Mouse (Mus musculus) forebrain, postnatal 0 days (tissue): ENCODE measurements around the gene C1s2. TPM values are rescaled to one million over a fixed set of nuclear protein-coding genes. Genes with fewer than 3 reads are reported as not detected.

Experiments
- ATAC-seq: fragments of 200-750 bp; cut with Nextera tagmentation; 2 replicates; pipeline ENCODE4 v1.8.0; 2017; ENCODE audit warnings: mild to moderate bottlenecking, moderate library complexity
- DNase-seq: peaks from one replicate; pipeline ENCODE4 v3.0.0-alpha.2; 2015
- H3K27ac ChIP-seq: fragments of 300-500 bp; sonication (generic); 2 replicates; pipeline ENCODE4 v1.5.1; 2014; ENCODE audit warnings: low read depth, mild to moderate bottlenecking, antibody characterized with exemption, low read length, moderate library complexity, mixed read lengths
- H3K27me3 ChIP-seq: fragments of 300-500 bp; sonication (generic); 2 replicates; pipeline ENCODE4 v1.6.1; 2014; ENCODE audit warnings: mild to moderate bottlenecking, low read length, mixed read lengths; ENCODE audit not compliant: insufficient read depth
- H3K36me3 ChIP-seq: fragments of 300-500 bp; sonication (generic); 2 replicates; pipeline ENCODE4 v1.6.1; 2014; ENCODE audit warnings: mild to moderate bottlenecking, moderate library complexity; ENCODE audit not compliant: insufficient read depth
- H3K4me1 ChIP-seq: fragments of 300-500 bp; sonication (generic); 2 replicates; pipeline ENCODE4 v1.6.1; 2014; ENCODE audit warnings: antibody characterized with exemption; ENCODE audit not compliant: insufficient read depth
- H3K4me2 ChIP-seq: fragments of 300-500 bp; sonication (generic); 2 replicates; pipeline ENCODE4 v1.6.1; 2014; ENCODE audit warnings: low read depth, mild to moderate bottlenecking, moderate library complexity
- H3K4me3 ChIP-seq: fragments of 300-500 bp; sonication (generic); 2 replicates; pipeline ENCODE4 v1.5.1; 2014; ENCODE audit warnings: low read depth, low read length, mixed read lengths
- H3K9ac ChIP-seq: fragments of 300-500 bp; sonication (generic); 2 replicates; pipeline ENCODE4 v1.6.1; 2014; ENCODE audit warnings: mild to moderate bottlenecking
- H3K9me3 ChIP-seq: fragments of 300-500 bp; sonication (generic); 2 replicates; pipeline ENCODE4 v1.6.1; 2016; ENCODE audit warnings: low read length
- CTCF ChIP-seq: sonication (generic); IDR thresholded peaks from 2 replicates; pipeline ENCODE4 v1.5.1; 2016; ENCODE audit warnings: antibody characterized with exemption, control low read depth, low read depth
- WGBS: fragments of 180-500 bp; shearing (Covaris S2); extraction: QIAGEN DNeasy Blood & Tissue Kit; methylation state at CpG from one replicate; pipeline ENCODE4 v1.1.7; 2014; 5-methylcytosine and 5-hydroxymethylcytosine counted together
- polyA plus RNA-seq: library from polyadenylated mRNA; unstranded; fragments of >200 nt; fragmentation: Nextera tagmentation; extraction: Ambion mirVana; gene quantifications from 2 replicates; pipeline ENCODE4 v1.2.1, GENCODE M21; 2015
- total RNA-seq: library from RNA; depleted of rRNA; stranded (reverse); fragments of >200 nt; gene quantifications from 2 replicates; pipeline ENCODE4 v1.2.3, GENCODE M21; 2014

The C1s2 gene
- total and polyA plus RNA-seq, 2 experiments from 2014 or later: 0.17 to 0.19 TPM

DNA sequence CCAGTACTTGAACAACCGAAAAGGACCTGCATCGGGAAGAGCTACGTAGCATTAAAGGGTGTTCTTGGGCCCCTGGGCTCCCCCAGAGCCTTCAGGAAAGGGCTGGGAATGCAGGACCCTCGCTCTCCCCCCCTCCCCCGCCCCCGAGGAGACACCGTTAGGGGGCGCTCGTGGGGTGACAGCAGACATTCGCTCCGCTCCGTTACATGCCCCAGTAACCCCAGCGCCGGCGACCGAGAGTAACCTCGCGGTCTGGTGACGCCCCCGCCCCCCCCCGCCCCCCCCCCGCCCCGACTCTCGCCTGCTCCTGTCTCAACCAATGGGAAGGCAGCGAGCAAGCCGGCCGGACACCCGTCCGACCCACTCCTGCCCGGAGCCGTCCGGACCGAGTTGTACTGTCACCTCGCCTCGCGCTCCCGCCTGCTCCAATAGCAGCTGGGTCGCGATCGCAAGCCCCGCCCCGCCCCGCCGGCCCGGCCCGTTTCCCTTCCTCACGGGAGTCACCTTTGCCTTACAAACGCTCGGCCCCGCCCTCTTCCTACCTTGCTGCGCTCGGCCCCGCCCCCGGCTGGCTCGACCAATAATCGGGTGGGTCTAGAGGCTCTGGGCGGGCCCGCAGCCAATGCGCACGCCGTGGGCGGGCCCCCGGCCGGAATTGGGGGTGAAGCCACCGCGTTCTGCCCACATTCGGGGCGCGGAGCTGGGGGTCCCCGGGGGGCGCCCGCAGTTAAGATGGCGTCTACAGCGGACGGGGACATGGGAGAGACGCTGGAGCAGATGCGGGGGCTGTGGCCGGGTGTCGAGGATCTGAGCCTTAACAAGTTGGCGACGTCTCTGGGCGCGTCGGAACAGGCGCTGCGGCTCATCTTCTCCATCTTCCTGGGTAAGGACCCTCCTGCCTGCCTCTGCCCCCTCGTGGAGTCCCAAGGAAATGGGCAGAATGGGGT lies 26.9 kb upstream of the C1s2 start, which contains the start of gene Lpcat3:
Lpcat3 (plus strand) TSS at position 551 of the 947 bp plus-strand sequence.
- no peaks in the 10 kb centered on the region for H3K36me3 ChIP-seq
- no peaks in the 10 kb centered on the region for H3K9me3 ChIP-seq
- H3K4me1 ChIP-seq: 0 out of 2 replicates have a peak, but pooled peaks cover 4% of the 10 kb centered on the region
- H3K27ac ChIP-seq: peak within 1 kb of the TSS; percentile 62
- WGBS: under 1% methylated on average over 76 of the region's 87 CpGs
- DNase-seq (peak; percentile 98), ATAC-seq (peak; percentile 95)
- no peaks in the 10 kb centered on the region for H3K27me3 ChIP-seq
- H3K4me2 ChIP-seq: peak within 1 kb of the TSS; percentile 64
- TF ChIP-seq CTCF: peak; percentile 78
- peak within 1 kb of the TSS; percentile 47 for H3K9ac ChIP-seq
- peak within 1 kb of the TSS; percentile 48 for H3K4me3 ChIP-seq

DNA sequence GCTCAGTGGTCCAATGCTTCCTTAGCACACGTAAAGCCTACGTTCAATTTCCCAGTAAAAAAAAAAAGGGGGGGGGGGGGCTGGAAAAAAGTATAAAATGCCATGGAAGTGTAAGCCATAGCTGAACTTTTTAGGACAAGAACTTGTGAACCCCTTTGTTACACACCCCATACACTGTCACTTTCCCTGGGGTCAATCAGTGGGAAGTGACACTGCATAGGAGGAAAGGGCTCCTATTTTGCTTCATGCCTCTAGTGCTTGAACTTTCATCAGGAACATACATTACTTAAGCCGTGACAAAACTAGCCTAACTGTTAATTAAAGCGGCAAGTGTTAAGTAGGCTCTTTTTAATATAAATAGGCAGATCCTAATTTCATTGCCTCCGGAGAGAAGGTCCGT lies 26.1 kb upstream of the C1s2 start:
- Histone ChIP-seq H3K9me3 (no peaks in the 10 kb centered on the region), H3K36me3 (no peaks in the 10 kb centered on the region), H3K4me3 (peak overlapping the region; percentile 48), H3K4me2 (peak overlapping the region; percentile 64), H3K4me1 (0 out of 2 replicates have a peak, but pooled peaks cover 4% of the 10 kb centered on the region), H3K27ac (peak overlapping the region; percentile 62), H3K27me3 (no peaks in the 10 kb centered on the region), H3K9ac (peak overlapping the region; percentile 47)
- 19% methylated on average over 6 of the region's 6 CpGs for WGBS
- no peak for TF ChIP-seq CTCF
- DNase-seq (no peak), ATAC-seq (no peak)

GRCm38 (mm10) chr6:124661156-124661806 lies 25.4 kb upstream of the C1s2 start:
- ATAC-seq (no peak), DNase-seq (no peak)
- WGBS: 91% methylated on average over 4 of the region's 4 CpGs
- no peak overlapping the region for H3K27ac ChIP-seq
- no peaks in the 10 kb centered on the region for H3K36me3 ChIP-seq
- no peak overlapping the region for H3K4me3 ChIP-seq
- no peaks in the 10 kb centered on the region for H3K27me3 ChIP-seq
- H3K9ac ChIP-seq: no peak overlapping the region
- no peak overlapping the region for H3K4me2 ChIP-seq
- TF ChIP-seq CTCF: no peak
- H3K9me3 ChIP-seq: no peaks in the 10 kb centered on the region
- H3K4me1 ChIP-seq: 0 out of 2 replicates have a peak, but pooled peaks cover 4% of the 10 kb centered on the region

DNA sequence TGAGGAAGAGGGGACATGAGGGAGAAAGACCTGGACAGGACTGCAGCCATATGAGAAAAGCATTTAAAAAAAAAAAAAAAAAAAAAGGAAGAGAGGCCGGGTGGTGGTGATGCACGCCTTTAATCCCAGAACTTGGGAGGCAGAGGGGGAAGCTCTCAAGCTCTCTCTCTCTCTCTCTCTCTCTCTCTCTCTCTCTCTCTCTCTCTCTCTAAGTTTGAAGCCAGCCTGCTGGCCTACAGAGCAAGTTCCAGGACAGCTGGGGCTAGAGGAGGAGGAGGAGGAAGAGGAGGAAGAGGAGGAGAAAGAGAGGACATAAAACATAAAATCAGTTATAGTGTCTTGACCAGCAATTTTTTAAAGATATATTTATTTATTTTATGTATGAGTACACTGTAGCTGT lies 22.2 kb upstream of the C1s2 start:
- no peak for ATAC-seq
- Histone ChIP-seq H3K4me2 (no peak overlapping the region), H3K9ac (no peak overlapping the region), H3K27ac (no peak overlapping the region), H3K4me1 (0 out of 2 replicates have a peak, but pooled peaks cover 4% of the 10 kb centered on the region), H3K4me3 (no peak overlapping the region), H3K9me3 (peaks cover 5% of the 10 kb centered on the region; the same call in 1 of the 2 replicates), H3K27me3 (no peaks in the 10 kb centered on the region), H3K36me3 (no peaks in the 10 kb centered on the region)
- DNase-seq: no peak
- WGBS: 91% methylated on average over 2 of the region's 2 CpGs
- no peak for TF ChIP-seq CTCF

DNA sequence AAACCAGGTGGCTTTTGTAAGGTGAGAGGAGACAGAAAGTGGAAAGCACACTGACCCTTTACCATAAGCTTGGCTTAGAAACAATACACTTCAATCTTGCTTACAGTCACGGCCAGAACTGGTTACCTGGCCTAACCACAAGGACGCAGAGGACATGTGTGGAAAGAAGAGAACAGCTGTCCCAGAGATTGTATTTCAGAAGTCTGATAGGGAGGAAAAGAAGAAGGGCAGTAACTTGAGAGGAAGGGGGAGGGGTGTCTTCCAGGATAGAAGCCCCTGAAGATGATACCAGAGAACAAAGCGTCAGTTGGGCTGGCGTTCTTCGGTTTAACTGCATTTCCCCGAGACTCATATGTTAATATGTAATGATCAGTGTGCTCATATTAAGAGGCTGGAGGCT lies 20.0 kb upstream of the C1s2 start:
- TF ChIP-seq CTCF: no peak
- Histone ChIP-seq H3K9ac (no peak overlapping the region), H3K4me1 (no peaks in the 10 kb centered on the region), H3K27me3 (no peaks in the 10 kb centered on the region), H3K27ac (no peak overlapping the region), H3K9me3 (peaks cover 6% of the 10 kb centered on the region; the same call in 1 of the 2 replicates), H3K4me2 (no peak overlapping the region), H3K36me3 (no peaks in the 10 kb centered on the region), H3K4me3 (no peak overlapping the region)
- DNase-seq (no peak), ATAC-seq (no peak)
- WGBS: 84% methylated on average over 6 of the region's 6 CpGs

- 88% methylated on average over 1 of the region's 1 CpGs for WGBS
- ATAC-seq (no peak), DNase-seq (no peak)
- Histone ChIP-seq H3K36me3 (no peaks in the 10 kb centered on the region), H3K4me3 (no peak overlapping the region), H3K4me2 (no peak overlapping the region), H3K9me3 (no peaks in the 10 kb centered on the region), H3K4me1 (no peaks in the 10 kb centered on the region), H3K27me3 (no peaks in the 10 kb centered on the region), H3K27ac (no peak overlapping the region), H3K9ac (no peak overlapping the region)
- TF ChIP-seq CTCF: no peak
Measured at GRCm38 (mm10) chr6:124646394-124646793, 10.5 kb upstream of the C1s2 start.

- Histone ChIP-seq H3K4me2 (no peak overlapping the region), H3K4me3 (no peak overlapping the region)
Measured at GRCm38 (mm10) chr6:124640997-124641396, 5.1 kb upstream of the C1s2 start.

More at GRCm38 (mm10) chr6:124640997-124641396, 5.1 kb upstream of the C1s2 start:
- DNase-seq (peak; percentile 16), ATAC-seq (no peak)
- no peaks in the 10 kb centered on the region for H3K9me3 ChIP-seq
- no peaks in the 10 kb centered on the region for H3K36me3 ChIP-seq
- WGBS: 38% methylated on average over 8 of the region's 8 CpGs
- no peaks in the 10 kb centered on the region for H3K27me3 ChIP-seq
- no peaks in the 10 kb centered on the region for H3K4me1 ChIP-seq
- H3K9ac ChIP-seq: no peak overlapping the region
- H3K27ac ChIP-seq: no peak overlapping the region
- TF ChIP-seq CTCF: peak; percentile 58
